Mouse (Mus musculus) liver, embryonic 16.5 days (tissue): ENCODE measurements around the gene Fam69a. TPM values are rescaled to one million over a fixed set of nuclear protein-coding genes. Genes with fewer than 3 reads are reported as not detected.

ENCODE experiments used
- ATAC-seq: fragments of 200-750 bp; cut with Nextera tagmentation; 2 replicates; pipeline ENCODE4 v1.8.0; 2017; ENCODE audit warnings: low read depth, mild to moderate bottlenecking, moderate number of reproducible peaks, moderate library complexity
- H3K27ac ChIP-seq: fragments of 300-500 bp; sonication (generic); 2 replicates; pipeline ENCODE4 v1.5.1; 2014; ENCODE audit warnings: mild to moderate bottlenecking, low read length
- H3K27me3 ChIP-seq: fragments of 300-500 bp; sonication (generic); 2 replicates; pipeline ENCODE4 v1.6.1; 2014; ENCODE audit warnings: low read depth, low read length, mixed read lengths; ENCODE audit not compliant: control insufficient read depth, insufficient read depth
- H3K36me3 ChIP-seq: fragments of 300-500 bp; sonication (generic); 2 replicates; pipeline ENCODE4 v1.6.1; 2014; ENCODE audit warnings: mild to moderate bottlenecking; ENCODE audit not compliant: control insufficient read depth, insufficient read depth
- H3K4me1 ChIP-seq: fragments of 300-500 bp; sonication (generic); 2 replicates; pipeline ENCODE4 v1.6.1; 2014; ENCODE audit warnings: low read depth, low read length, mixed read lengths; ENCODE audit not compliant: control insufficient read depth
- H3K4me2 ChIP-seq: fragments of 300-500 bp; sonication (generic); 2 replicates; pipeline ENCODE4 v1.6.1; 2014; ENCODE audit warnings: low read depth, low read length, mixed read lengths
- H3K4me3 ChIP-seq: fragments of 300-500 bp; sonication (generic); 2 replicates; pipeline ENCODE4 v1.5.1; 2014; ENCODE audit warnings: low read depth, mild to moderate bottlenecking, low read length
- H3K9ac ChIP-seq: fragments of 300-500 bp; sonication (generic); 2 replicates; pipeline ENCODE4 v1.6.1; 2014; ENCODE audit warnings: low read depth, low read length
- H3K9me3 ChIP-seq: fragments of 300-500 bp; sonication (generic); replicated peaks from 2 replicates; pipeline ENCODE4 v1.6.1; 2016; ENCODE audit warnings: low read length; ENCODE audit not compliant: control insufficient read depth
- WGBS: fragments of 180-500 bp; shearing (Covaris S2); extraction: QIAGEN DNeasy Blood & Tissue Kit; methylation state at CpG from one replicate; pipeline ENCODE4 v1.1.7; 2014; ENCODE audit not compliant: insufficient replicate concordance; 5-methylcytosine and 5-hydroxymethylcytosine counted together
- polyA plus RNA-seq: library from polyadenylated mRNA; unstranded; fragments of >200 nt; fragmentation: Nextera tagmentation; extraction: Ambion mirVana; gene quantifications from 2 replicates; pipeline ENCODE4 v1.2.1, GENCODE M21; 2015

Gene Fam69a
- polyA plus RNA-seq, 1 experiment from 2014 or later: 7.9 TPM

DNA sequence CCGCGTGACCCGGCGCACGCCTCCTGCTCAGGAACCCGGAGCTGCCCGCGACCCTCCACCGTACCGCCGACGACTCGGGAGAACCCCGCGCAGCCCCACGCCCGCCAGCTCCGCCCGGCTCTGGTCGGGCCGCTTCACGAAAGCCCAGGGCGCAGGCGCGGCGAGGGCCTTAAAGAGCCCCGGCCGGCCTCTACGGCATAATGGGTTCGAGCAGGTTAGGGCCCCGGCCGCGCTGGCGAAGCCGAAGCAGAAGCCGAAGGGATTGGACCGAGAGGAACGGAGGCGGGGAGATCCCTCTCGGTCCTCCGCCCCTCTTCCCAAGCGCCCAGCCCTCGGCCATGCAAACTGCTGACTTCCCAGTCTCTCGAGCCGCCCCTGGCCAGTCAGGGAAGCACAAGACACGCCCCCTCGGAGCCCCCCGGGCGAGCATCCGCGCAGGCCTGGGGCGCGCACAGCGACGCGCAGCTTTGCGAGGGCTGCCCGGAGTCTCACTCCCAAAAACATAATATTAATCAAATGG is 117.9 kb downstream of the Fam69a start:
- H3K9ac ChIP-seq: peak overlapping the region; percentile 97
- H3K36me3 ChIP-seq: peaks cover 11% of the 10 kb centered on the region
- WGBS: 0% methylated on average over 56 of the region's 58 CpGs
- H3K4me2 ChIP-seq: peak overlapping the region; percentile 88
- peaks cover 56% of the 10 kb centered on the region for H3K4me1 ChIP-seq
- no peaks in the 10 kb centered on the region for H3K27me3 ChIP-seq
- peak overlapping the region; percentile 94 for H3K27ac ChIP-seq
- no peaks in the 10 kb centered on the region for H3K9me3 ChIP-seq
- ATAC-seq: peak; percentile 92
- peak overlapping the region; percentile 88 for H3K4me3 ChIP-seq

- WGBS: under 1% methylated on average over 72 of the region's 82 CpGs
- H3K4me1 ChIP-seq: peaks cover 61% of the 10 kb centered on the region
These were observed 118.6 kb downstream of the Fam69a start for GRCm38 (mm10) chr5:107867970-107868904.

DNA sequence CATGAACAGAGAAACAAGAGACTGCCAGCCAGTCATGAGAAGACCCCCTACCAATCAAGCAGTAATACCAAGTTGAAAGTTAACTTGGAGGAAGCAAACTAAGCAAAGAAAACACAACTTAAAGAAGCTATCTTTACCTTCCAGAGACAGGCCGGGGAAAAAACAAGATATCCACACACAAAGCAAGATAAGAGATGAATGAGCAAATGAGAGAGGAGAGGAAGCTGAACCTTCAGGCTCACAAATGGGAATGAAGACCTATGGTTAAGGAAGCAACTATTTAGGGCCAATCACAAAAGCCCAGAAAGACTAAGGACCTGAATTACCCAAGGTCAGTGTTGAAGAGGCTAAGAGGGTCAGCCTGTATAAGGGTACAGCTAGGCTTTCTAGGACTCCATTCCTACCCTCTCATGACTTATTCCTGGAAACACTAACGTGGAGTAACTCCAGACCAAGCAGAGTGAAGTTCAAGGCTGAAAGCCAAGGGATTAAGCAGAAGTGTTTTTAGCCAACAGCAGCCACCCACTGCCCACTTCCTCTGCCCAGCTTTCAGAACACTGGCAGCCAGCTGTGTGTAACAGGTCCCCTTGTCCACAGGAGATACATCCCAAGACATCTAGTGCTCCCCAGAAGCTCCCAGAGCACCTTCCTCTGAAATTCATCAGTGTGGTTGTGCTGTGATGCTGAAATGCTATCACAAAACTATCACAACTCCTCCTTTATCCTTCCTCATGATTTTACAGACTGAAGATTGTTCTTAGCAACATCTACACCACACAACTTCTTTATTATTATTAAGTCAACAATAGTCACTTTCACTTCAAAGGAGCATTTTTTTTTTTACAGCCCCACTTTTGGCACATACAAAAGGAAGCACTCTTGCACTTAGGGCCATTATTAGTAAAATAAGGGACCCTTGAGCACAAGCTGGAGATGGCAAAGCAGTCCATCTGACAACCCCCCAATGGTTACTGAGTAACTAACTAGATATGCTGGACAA is 120.5 kb downstream of the Fam69a start:
- no peak for ATAC-seq
- Histone ChIP-seq H3K9me3 (no peaks in the 10 kb centered on the region), H3K4me1 (peaks cover 51% of the 10 kb centered on the region), H3K4me2 (peak overlapping the region; percentile 64), H3K36me3 (peaks cover 2% of the 10 kb centered on the region), H3K27ac (peak overlapping the region; percentile 90), H3K4me3 (peak overlapping the region; percentile 46), H3K27me3 (no peaks in the 10 kb centered on the region), H3K9ac (peak overlapping the region; percentile 55)
- WGBS: 3% methylated on average over 2 of the region's 2 CpGs

More at GRCm38 (mm10) chr5:107867970-107868904, 118.6 kb downstream of the Fam69a start:
- no peaks in the 10 kb centered on the region for H3K27me3 ChIP-seq
- peak overlapping the region; percentile 88 for H3K4me2 ChIP-seq
- H3K9me3 ChIP-seq: no peaks in the 10 kb centered on the region
- H3K9ac ChIP-seq: peak overlapping the region; percentile 97
- peak; percentile 44 for ATAC-seq
- H3K36me3 ChIP-seq: peaks cover 11% of the 10 kb centered on the region
- peak overlapping the region; percentile 94 for H3K27ac ChIP-seq
- H3K4me3 ChIP-seq: peak overlapping the region; percentile 88

- H3K4me2 ChIP-seq: no peak overlapping the region
- no peak overlapping the region for H3K4me3 ChIP-seq
- H3K27me3 ChIP-seq: no peaks in the 10 kb centered on the region
- no peaks in the 10 kb centered on the region for H3K9me3 ChIP-seq
- H3K27ac ChIP-seq: no peak overlapping the region
- WGBS: 86% methylated on average over 3 of the region's 3 CpGs
- H3K36me3 ChIP-seq: peaks cover 3% of the 10 kb centered on the region
- no peak overlapping the region for H3K9ac ChIP-seq
- ATAC-seq: no peak
- peaks cover 45% of the 10 kb centered on the region for H3K4me1 ChIP-seq
These were observed 122.9 kb downstream of the Fam69a start for GRCm38 (mm10) chr5:107863971-107864370.

- no peak overlapping the region for H3K9ac ChIP-seq
- 42% methylated on average over 2 of the region's 2 CpGs for WGBS
- H3K4me2 ChIP-seq: no peak overlapping the region
- H3K27me3 ChIP-seq: no peaks in the 10 kb centered on the region
- peaks cover 3% of the 10 kb centered on the region for H3K36me3 ChIP-seq
- H3K4me3 ChIP-seq: no peak overlapping the region
- no peak for ATAC-seq
- H3K9me3 ChIP-seq: no peaks in the 10 kb centered on the region
- H3K4me1 ChIP-seq: peaks cover 20% of the 10 kb centered on the region
- H3K27ac ChIP-seq: no peak overlapping the region
These were observed 127.9 kb downstream of the Fam69a start for GRCm38 (mm10) chr5:107858963-107859362.

Other genes with a start within 250 kb of the Fam69a start
- gene Ube2d2b, start 157.0 kb downstream of the Fam69a start, polyA plus RNA-seq: 0.33 and 0.40 TPM in 2 replicates
- 57.8 and 59.8 TPM in 2 replicates for gene Evi5, start 112.0 kb downstream of the Fam69a start, polyA plus RNA-seq
- 20.5 and 23.9 TPM in 2 replicates for gene Rpl5, start 86.6 kb downstream of the Fam69a start, polyA plus RNA-seq
- 27.3 and 27.4 TPM in 2 replicates for gene Mtf2, start 78.6 kb upstream of the Fam69a start, polyA plus RNA-seq
- 18.1 and 21.4 TPM in 2 replicates for gene Tmed5, start 145.5 kb upstream of the Fam69a start, polyA plus RNA-seq
- gene Ccdc18, start 145.8 kb upstream of the Fam69a start, polyA plus RNA-seq: 4.0 and 4.8 TPM in 2 replicates